Comparison of ENCODE assay signal across 7 mouse cellular contexts in the genomic region with DNA sequence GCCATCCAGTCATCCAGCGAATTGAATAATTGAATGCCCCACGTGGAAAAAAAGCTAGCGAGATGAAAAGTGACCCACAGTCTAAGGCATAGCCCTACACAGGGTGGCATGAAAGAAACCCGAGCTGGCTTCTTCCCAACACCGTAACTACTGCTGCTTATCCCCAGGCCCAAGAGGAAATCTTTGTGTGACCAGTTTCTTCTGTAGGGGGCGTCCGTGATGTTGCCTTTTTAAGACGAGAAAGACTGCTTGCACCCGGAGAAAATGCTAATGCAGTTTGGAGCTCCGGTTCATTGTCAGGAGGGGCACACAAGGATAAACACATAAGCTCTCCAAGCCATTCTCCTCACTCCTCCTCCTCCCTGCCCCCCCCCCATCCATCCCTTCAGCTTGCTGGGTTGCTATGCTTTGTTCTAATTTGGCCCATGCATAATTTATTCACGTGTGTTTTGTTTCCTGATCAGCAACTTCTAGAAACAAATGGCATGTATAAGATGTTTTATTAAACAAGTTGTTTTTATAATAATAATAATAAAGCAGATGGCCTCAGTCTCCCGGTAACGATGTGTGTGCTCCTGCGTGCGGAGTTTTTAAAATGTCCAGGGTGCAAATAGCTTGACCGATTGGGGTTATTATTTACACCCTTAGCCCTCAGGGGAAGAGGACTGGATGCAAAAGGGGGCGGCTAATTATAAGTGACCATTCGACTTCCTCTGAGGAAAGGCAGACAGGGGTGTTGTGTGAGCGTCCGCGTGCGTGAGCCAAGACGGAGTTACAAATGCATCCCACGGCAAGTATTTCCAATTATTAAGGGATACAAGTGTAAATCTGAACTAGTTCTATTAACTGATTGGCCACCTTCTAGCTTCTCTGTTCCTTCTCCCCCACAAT. TPM values are rescaled to one million over a fixed set of nuclear protein-coding genes. Genes with fewer than 3 reads are reported as not detected.
DNase-seq lines count a peak whose midpoint lies in the region; ATAC-seq lines count a peak whose summit lies in the region.

No protein-coding gene starts in this region.

- DNase-seq in cerebellum, postnatal 25 days = peak; percentile 39 to 60
- no peak for DNase-seq in MN1 (ENCODE audit: low spot score)
- no peak for DNase-seq in gastrocnemius, adult 18-20 months (ENCODE audit: low spot score)

- 3% methylated on average over 24 of the region's 24 CpGs for WGBS in heart, embryonic 13.5 days
- whole genome bisulfite sequencing in liver, embryonic 15.5 days (ENCODE audit: insufficient replicate concordance) = 4% methylated on average over 24 of the region's 24 CpGs

- H3K9ac ChIP-seq in heart, embryonic 13.5 days = peak overlapping the region; percentile 95
- peak overlapping the region; percentile 80; the same call in 1 of the 2 replicates for H3K9ac ChIP-seq in liver, embryonic 15.5 days

- peaks cover 61% of the 10 kb centered on the region for H3K27me3 ChIP-seq in megakaryocyte, embryonic 14.5 days (replicated peaks)
- H3K27me3 ChIP-seq in heart, embryonic 13.5 days (replicated peaks) = peaks cover 6% of the 10 kb centered on the region; the same call in 1 of the 2 replicates
- peaks cover 50% of the 10 kb centered on the region for H3K27me3 ChIP-seq in liver, embryonic 15.5 days

- H3K4me3 ChIP-seq in megakaryocyte, embryonic 14.5 days (replicated peaks) = peak overlapping the region; percentile 94
- peak overlapping the region; percentile 91 for H3K4me3 ChIP-seq in heart, embryonic 13.5 days
- H3K4me3 ChIP-seq in liver, embryonic 15.5 days (replicated peaks) = peak overlapping the region; percentile 79

- peak overlapping the region; percentile 97 for H3K4me2 ChIP-seq in heart, embryonic 13.5 days
- H3K4me2 ChIP-seq in liver, embryonic 15.5 days = peak overlapping the region; percentile 97

- H3K9me3 ChIP-seq in megakaryocyte, embryonic 14.5 days = peaks cover 12% of the 10 kb centered on the region; the same call in 1 of the 2 replicates
- 0 out of 2 replicates have a peak, but pooled peaks cover 2% of the 10 kb centered on the region for H3K9me3 ChIP-seq in heart, embryonic 13.5 days
- H3K9me3 ChIP-seq in liver, embryonic 15.5 days (replicated peaks) = no peaks in the 10 kb centered on the region

- no peaks in the 10 kb centered on the region for H3K36me3 ChIP-seq in megakaryocyte, embryonic 14.5 days (replicated peaks; ENCODE audit: low read length)
- 0 out of 2 replicates have a peak, but pooled peaks cover 3% of the 10 kb centered on the region for H3K36me3 ChIP-seq in heart, embryonic 13.5 days
- no peaks in the 10 kb centered on the region for H3K36me3 ChIP-seq in liver, embryonic 15.5 days (replicated peaks)

- H3K4me1 ChIP-seq in megakaryocyte, embryonic 14.5 days = peaks cover 50% of the 10 kb centered on the region
- H3K4me1 ChIP-seq in heart, embryonic 13.5 days = peaks cover 46% of the 10 kb centered on the region
- peaks cover 68% of the 10 kb centered on the region for H3K4me1 ChIP-seq in liver, embryonic 15.5 days (replicated peaks)

- H3K27ac ChIP-seq in heart, embryonic 13.5 days (replicated peaks) = peak overlapping the region; percentile 93
- no peak overlapping the region for H3K27ac ChIP-seq in liver, embryonic 15.5 days (replicated peaks)

- no peak for ATAC-seq in megakaryocyte, adult 5-6 weeks (ENCODE audit: poor library complexity, severe bottlenecking)
- no peak for ATAC-seq in heart, embryonic 13.5 days (ENCODE audit: extremely low read depth, insufficient number of reproducible peaks, low FRiP score, low TSS enrichment)
- no peak for ATAC-seq in liver, embryonic 15.5 days (ENCODE audit: insufficient read depth)

RNA-seq across cellular contexts. Expression of a gene that starts 2.4 kb away (rescaled TPM):
- 3.0 TPM in 1 of 2 replicates, not detected in the other for polyA plus RNA-seq in megakaryocyte, embryonic 14.5 days (2012; ENCODE audit: insufficient read depth, low replicate concordance)
- 0.36 TPM in 1 of 2 replicates, not detected in the other for total RNA-seq in megakaryocyte, adult 5-6 weeks (2015)
- 1.6 and 5.0 TPM in 2 replicates for total RNA-seq in megakaryocyte, adult 5-6 weeks (2017)
- polyA plus RNA-seq in heart, embryonic 13.5 days (2015; fragmentation: Nextera tagmentation; extraction: Ambion mirVana) = 18.8 and 23.1 TPM in 2 replicates
- 6.5 and 6.7 TPM in 2 replicates for polyA plus RNA-seq in liver, embryonic 15.5 days (2015; fragmentation: Nextera tagmentation; extraction: Ambion mirVana)
- total RNA-seq in gastrocnemius, adult 18-20 months (2021) = 10 to 100 TPM; 21.7 to 23.7 TPM

RNA-seq across cellular contexts. Expression of a gene that starts 35.2 kb away (rescaled TPM):
- polyA plus RNA-seq in megakaryocyte, embryonic 14.5 days (2012; ENCODE audit: insufficient read depth, low replicate concordance) = 32.1 and 50.2 TPM in 2 replicates
- 3.5 and 5.8 TPM in 2 replicates for total RNA-seq in megakaryocyte, adult 5-6 weeks (2015)
- 5.1 and 5.4 TPM in 2 replicates for total RNA-seq in megakaryocyte, adult 5-6 weeks (2017)
- 23.3 TPM in 2 replicates for polyA plus RNA-seq in heart, embryonic 13.5 days (2015; fragmentation: Nextera tagmentation; extraction: Ambion mirVana)
- 11.9 and 14.9 TPM in 2 replicates for polyA plus RNA-seq in liver, embryonic 15.5 days (2015; fragmentation: Nextera tagmentation; extraction: Ambion mirVana)
- total RNA-seq in gastrocnemius, adult 18-20 months (2021) = 10 to 100 TPM; 19.6 to 21.2 TPM

Comparison
In these comparisons a context has a peak if more than half of its experiments do, and no peak if none do; other contexts are left out.
1. DNase-seq: peak in cerebellum, postnatal 25 days (2 of 2); none in MN1 (single experiment) and gastrocnemius, adult 18-20 months (single experiment).
2. Peak in every context shown above with its lines, with median percentiles within 50 percentile points of each other: H3K4me3 ChIP-seq.